Mouse (Mus musculus) megakaryocyte, embryonic 14.5 days (primary cell): ENCODE measurements around the gene Samd1.

ENCODE experiments used
- FLI1 ChIP-seq: IDR thresholded peaks from 2 replicates; pipeline ENCODE4 v1.6.1; 2012; ENCODE audit warnings: low read length, inconsistent platforms, mixed read lengths
- GATA1 ChIP-seq: IDR thresholded peaks from 3 replicates; pipeline ENCODE4 v1.6.1; 2012; ENCODE audit warnings: mixed read lengths, low read length, inconsistent platforms, borderline replicate concordance

- TF ChIP-seq FLI1 (no peak), GATA1 (no peak)
Measured at GRCm38 (mm10) chr8:84010625-84011611, 13.4 kb downstream of the Samd1 start.
